Mouse (Mus musculus): ENCODE measurements at regions not wholly inside any gene's neighbourhood (a gene's known extent, or its start where the extent isn't known, plus 50 kb on each side); places are given as distances from the start of the nearest gene placed in this dataset.

DNA sequence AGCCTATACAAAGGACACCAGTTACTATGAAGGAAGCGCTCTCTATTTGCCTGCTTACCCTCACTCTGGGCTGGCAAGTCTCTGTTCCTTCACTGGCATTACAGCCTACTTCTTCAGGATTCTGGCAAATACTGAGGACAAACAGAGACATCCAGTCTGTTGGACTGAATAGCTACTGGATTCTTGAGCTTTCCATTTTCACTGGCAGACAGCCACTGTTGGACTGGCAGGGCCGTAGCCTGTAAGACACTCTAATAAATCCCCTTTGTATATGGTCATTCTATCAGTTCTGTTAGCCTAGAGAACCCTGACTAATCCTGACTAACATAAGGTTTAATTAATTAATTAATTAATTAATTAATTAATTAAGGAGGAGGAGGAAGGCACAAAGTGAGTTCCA lies 72.4 kb upstream of the Dhrs4 start:
- Histone ChIP-seq H3K36me3 (no peaks in the 10 kb centered on the region), H3K4me3 (replicated peaks) (no peak overlapping the region), H3K4me1 (replicated peaks) (no peaks in the 10 kb centered on the region), H3K9ac (no peak overlapping the region), H3K4me2 (no peak overlapping the region), H3K27ac (no peak overlapping the region), H3K27me3 (no peaks in the 10 kb centered on the region), H3K9me3 (replicated peaks) (no peaks in the 10 kb centered on the region)
- 83% methylated on average over 2 of the region's 2 CpGs for WGBS (ENCODE audit: insufficient replicate concordance)
- ATAC-seq (ENCODE audit: low read depth) (no peak), DNase-seq (no peak)
